Mouse (Mus musculus): ENCODE results near the gene Vps26b.
A peak's percentile ranks its signal among the peaks of the same experiment; 100 is the strongest.

Gene Vps26b

DNA sequence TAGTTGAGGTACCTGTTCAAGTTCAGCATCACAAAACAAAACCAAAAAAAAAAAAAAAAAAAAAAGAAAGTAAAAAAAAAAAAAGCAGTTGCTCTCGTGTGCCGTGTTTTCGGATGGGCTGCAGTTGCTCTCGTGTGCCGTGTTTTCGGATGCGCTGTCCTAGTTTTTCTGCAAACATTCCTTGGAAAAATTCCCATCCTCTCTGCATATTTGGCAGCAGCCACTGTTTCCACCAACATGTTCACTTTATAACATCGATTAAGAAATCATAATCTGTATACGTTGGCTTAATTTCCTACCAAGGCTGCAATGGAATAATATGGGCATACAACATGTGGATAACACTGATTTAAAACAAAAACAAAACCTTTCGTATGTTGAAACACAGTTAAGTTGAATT lies 36.7 kb downstream of the Vps26b start:
- no peak for DNase-seq

DNA sequence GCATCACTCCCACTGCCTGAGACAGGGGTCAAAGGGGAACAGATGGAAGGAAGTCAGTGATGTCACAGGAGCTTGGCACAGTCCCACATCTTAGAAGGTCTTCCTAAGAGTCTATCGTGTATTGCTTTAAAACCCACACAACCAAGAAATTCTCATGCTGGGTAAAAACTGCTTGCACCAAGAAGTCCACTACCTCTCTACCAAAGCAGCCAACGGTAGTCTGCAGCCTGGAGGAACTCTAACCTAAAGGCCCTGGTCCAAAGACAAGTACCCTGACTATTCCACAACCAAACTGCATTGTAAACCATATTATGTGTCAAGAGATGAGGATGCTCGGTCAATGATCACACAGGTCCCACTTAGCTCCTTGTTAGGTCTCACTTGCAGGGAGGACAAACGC lies 39.7 kb downstream of the Vps26b start:
- DNase-seq: no peak

DNA sequence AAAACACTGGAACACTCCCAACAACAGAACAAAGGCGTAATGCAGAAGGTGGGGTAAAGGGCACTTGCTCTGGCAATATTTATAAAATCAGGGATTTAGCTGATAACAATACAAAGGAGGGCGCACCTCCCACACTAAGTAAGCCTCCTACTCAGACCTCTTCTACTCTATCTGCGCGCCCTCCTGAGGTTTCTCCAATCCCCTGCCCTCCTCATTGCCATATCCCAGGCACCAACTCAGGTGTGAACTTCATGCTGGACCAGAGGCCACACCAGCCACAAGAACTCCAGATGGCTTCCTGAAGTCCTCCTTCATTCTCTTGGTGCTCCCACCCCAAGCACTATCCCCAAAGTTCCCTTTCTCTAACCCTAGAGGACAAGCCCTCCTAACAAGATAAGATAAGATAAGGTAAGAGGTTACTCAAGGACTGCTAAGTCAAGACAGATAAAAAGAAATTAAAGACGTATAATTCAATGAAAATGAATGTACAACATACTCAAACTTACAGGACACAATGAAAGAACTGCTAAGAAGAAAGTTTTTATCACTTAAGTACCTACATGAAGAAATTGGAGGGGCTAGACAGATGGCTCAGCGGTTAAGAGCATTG lies 44.1 kb downstream of the Vps26b start:
- no peak for DNase-seq

DNA sequence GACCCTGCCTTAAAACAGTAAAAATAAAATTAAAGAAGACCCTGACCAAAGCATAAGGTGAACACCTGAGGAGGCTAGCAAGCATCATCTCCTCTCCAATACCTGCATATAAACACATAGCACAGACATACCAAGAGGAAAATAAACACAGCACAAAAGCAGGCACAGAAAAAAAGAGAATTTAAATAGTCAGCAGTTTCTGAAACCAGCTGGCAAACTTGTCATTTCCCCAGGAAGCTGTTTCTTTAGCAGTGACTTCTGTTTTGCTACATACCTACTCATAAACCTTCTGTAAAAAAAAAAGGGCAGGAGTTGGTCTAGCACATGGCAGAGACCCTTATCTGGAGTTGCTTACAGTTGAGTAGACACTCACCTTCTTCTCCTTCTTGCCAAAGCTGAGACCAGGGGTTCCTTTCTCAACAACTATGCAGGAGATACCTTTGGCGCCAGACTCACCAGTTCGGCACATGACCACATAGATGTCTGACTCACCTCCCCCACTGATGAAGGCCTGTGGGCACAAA lies 44.7 kb downstream of the Vps26b start:
- no peak for DNase-seq

DNA sequence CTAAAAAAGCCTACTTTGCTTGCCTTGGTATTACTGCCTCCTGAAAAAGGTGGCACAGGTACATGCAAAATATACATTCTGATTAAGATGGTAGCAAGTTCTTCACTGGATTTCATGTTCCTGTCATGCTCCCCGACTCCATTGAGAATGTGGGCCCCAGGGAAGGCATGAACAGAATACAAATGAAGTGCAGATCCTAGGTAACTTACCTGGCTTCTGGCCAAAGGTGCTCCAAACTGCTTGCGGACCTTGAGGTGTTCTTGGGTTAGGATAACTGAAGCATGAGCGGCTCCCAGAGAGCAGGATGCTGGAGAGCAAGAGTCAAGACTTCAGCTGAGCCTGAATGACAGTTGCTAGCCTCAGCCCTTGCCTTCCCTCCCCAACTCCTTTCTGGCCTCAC lies 51.1 kb downstream of the Vps26b start:
- DNase-seq: no peak

DNA sequence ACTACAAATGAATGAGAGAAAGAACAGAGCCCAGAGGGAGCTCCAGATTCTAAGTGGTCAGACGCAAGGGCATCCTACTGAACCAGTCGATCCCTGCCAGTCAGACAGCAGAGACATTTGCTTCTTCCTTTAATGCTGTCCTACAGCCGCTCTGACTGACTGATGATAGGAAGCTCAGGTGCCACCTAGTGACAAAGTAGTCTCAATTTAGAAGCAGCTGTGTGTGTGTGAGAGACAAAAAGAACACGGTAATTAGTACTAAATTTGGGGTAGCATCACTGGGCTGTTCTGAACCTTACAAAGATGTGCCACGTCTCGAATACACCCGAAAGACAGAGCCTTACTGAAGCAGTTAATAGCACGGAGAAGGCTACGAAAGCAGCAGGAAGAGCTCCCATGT lies 52.1 kb downstream of the Vps26b start:
- DNase-seq: peak; percentile 19
